Comparison of ENCODE assay signal across 7 mouse cellular contexts in the genomic region with DNA sequence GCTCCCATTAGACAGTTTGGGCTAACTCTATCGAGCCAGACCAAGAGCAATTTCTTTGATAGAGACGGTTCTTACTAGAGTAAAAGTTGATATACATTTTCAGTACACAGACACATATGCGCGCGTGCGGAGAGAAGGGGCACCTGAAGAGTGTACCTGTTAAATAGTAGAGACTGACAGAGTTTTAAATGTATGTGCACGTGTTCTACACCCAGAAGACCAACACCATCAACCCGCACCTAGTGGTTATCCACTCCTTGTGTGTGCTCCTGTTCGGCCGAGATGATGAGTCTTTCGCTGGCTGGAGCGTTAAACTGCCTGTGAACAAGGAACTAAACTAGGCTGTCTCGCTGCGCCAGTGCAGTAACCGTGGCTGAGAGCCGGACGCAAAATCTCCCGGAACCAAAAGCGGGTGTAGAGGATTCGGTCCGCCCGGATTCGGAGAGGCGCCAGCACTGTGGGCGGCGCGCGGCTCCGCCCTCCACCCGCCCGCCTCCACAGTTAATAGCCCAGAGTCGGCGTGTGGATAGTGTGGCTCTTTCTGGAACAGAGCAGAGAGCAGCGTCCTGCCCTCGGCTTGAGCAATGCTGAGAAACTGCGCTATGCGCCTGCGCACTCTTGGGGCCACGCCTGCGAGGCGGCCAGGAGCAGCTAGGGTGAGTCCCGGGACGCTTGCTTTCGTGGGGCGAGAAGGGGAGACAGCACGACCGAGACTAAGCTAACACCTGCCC. TPM values are rescaled to one million over a fixed set of nuclear protein-coding genes. Genes with fewer than 3 reads are reported as not detected.
A peak's percentile ranks its signal among the peaks of the same experiment; 100 is the strongest.
DNase-seq lines count a peak whose midpoint lies in the region; ATAC-seq lines count a peak whose summit lies in the region.

A gene (plus strand): TSS at position 457 of the 731 bp plus-strand sequence.

- no peaks in the 10 kb centered on the region for H3K27me3 ChIP-seq in embryonic facial prominence, embryonic 11.5 days (ENCODE audit: control insufficient read depth, insufficient read depth, low read length)
- H3K27me3 ChIP-seq in limb, embryonic 10.5 days (ENCODE audit: low read depth, poor library complexity, severe bottlenecking), result no peaks in the 10 kb centered on the region
- H3K27me3 ChIP-seq in midbrain, embryonic 13.5 days, result no peaks in the 10 kb centered on the region

- peak; percentile 99 for ATAC-seq in embryonic facial prominence, embryonic 11.5 days (replicated peaks; ENCODE audit: insufficient number of reproducible peaks, low FRiP score, low TSS enrichment, low read depth)
- ATAC-seq in granulocyte monocyte progenitor cell, adult 5-6 weeks (replicated peaks; ENCODE audit: poor library complexity, severe bottlenecking), result peak; percentile 95
- ATAC-seq in midbrain, embryonic 13.5 days, result peak; percentile 99

- peak within 1 kb of the TSS; percentile 67 for H3K4me2 ChIP-seq in embryonic facial prominence, embryonic 11.5 days (ENCODE audit: low read depth, low read length)
- peak within 1 kb of the TSS; percentile 66 for H3K4me2 ChIP-seq in midbrain, embryonic 13.5 days (replicated peaks)

- 3% methylated on average over 47 of the region's 47 CpGs for WGBS in embryonic facial prominence, embryonic 11.5 days
- 3% methylated on average over 47 of the region's 47 CpGs for WGBS in limb, embryonic 10.5 days
- 1% methylated on average over 47 of the region's 47 CpGs for WGBS in midbrain, embryonic 13.5 days

- H3K4me1 ChIP-seq in embryonic facial prominence, embryonic 11.5 days (ENCODE audit: control insufficient read depth, insufficient read depth, low read length), result no peaks in the 10 kb centered on the region
- peaks cover 10% of the 10 kb centered on the region; the same call in 1 of the 2 replicates for H3K4me1 ChIP-seq in limb, embryonic 10.5 days
- peaks cover 15% of the 10 kb centered on the region for H3K4me1 ChIP-seq in midbrain, embryonic 13.5 days (replicated peaks)

- H3K27ac ChIP-seq in embryonic facial prominence, embryonic 11.5 days (replicated peaks; ENCODE audit: low read depth, low read length), result 0 out of 2 replicates have a peak within 1 kb of the TSS, but pooled peaks have one; percentile 48
- H3K27ac ChIP-seq in limb, embryonic 10.5 days, result peak within 1 kb of the TSS; percentile 78
- peak within 1 kb of the TSS; percentile 80 for H3K27ac ChIP-seq in midbrain, embryonic 13.5 days

- H3K9ac ChIP-seq in embryonic facial prominence, embryonic 11.5 days (replicated peaks; ENCODE audit: low read length), result peak within 1 kb of the TSS; percentile 67
- peak within 1 kb of the TSS; percentile 71 for H3K9ac ChIP-seq in midbrain, embryonic 13.5 days (replicated peaks)

- peak; percentile 98 for DNase-seq in adrenal gland, postnatal 14 days
- DNase-seq in embryonic facial prominence, embryonic 11.5 days (ENCODE audit: low spot score), result peak; percentile 96
- DNase-seq in kidney, adult 11 months, result peak; percentile 98
- peak; percentile 91 for DNase-seq in limb, embryonic 10.5 days (ENCODE audit: low spot score)
- peak; percentile 72 for DNase-seq in spleen, adult 12 weeks (ENCODE audit: low spot score)

- no peaks in the 10 kb centered on the region for H3K9me3 ChIP-seq in embryonic facial prominence, embryonic 11.5 days (replicated peaks; ENCODE audit: control insufficient read depth, low read length)
- H3K9me3 ChIP-seq in limb, embryonic 10.5 days (replicated peaks), result no peaks in the 10 kb centered on the region
- no peaks in the 10 kb centered on the region for H3K9me3 ChIP-seq in midbrain, embryonic 13.5 days

- no peaks in the 10 kb centered on the region for H3K36me3 ChIP-seq in embryonic facial prominence, embryonic 11.5 days (replicated peaks; ENCODE audit: control insufficient read depth, insufficient read depth, low read depth, low read length)
- H3K36me3 ChIP-seq in limb, embryonic 10.5 days, result no peaks in the 10 kb centered on the region
- no peaks in the 10 kb centered on the region for H3K36me3 ChIP-seq in midbrain, embryonic 13.5 days

- peak within 1 kb of the TSS; percentile 43 for H3K4me3 ChIP-seq in embryonic facial prominence, embryonic 11.5 days (ENCODE audit: low read depth, low read length)
- H3K4me3 ChIP-seq in limb, embryonic 10.5 days, result peak within 1 kb of the TSS; percentile 65
- peak within 1 kb of the TSS; percentile 60 for H3K4me3 ChIP-seq in midbrain, embryonic 13.5 days (replicated peaks)

RNA-seq across cellular contexts. Expression of the gene that starts here (rescaled TPM):
- 9.9 and 10.2 TPM in 2 replicates for total RNA-seq in adrenal gland, postnatal 14 days (2021)
- polyA plus RNA-seq in embryonic facial prominence, embryonic 11.5 days (2014; fragmentation: Nextera tagmentation; extraction: Ambion mirVana), result 9.6 and 13.3 TPM in 2 replicates
- total RNA-seq in granulocyte monocyte progenitor cell, adult 5-6 weeks (2014; fragmentation: Nextera tagmentation), result 1.8 and 7.4 TPM in 2 replicates
- total RNA-seq in granulocyte monocyte progenitor cell, adult 5-6 weeks (2017), result 4.5 and 5.5 TPM in 2 replicates
- polyA plus RNA-seq in limb, embryonic 10.5 days (2016; fragmentation: Nextera tagmentation; extraction: Ambion mirVana), result 7.2 and 7.7 TPM in 2 replicates
- polyA plus RNA-seq in midbrain, embryonic 13.5 days (2015; fragmentation: Nextera tagmentation; extraction: Ambion mirVana), result 30.4 and 33.6 TPM in 2 replicates

Comparison
In these comparisons a context has a peak if more than half of its experiments do, and no peak if none do; other contexts are left out.
1. Peak in every context shown above with its lines: DNase-seq, ATAC-seq, H3K4me3 ChIP-seq and H3K27ac ChIP-seq.